Mouse (Mus musculus) left cerebral cortex, postnatal 4 days (tissue): ENCODE measurements at regions not wholly inside any gene's neighbourhood (a gene's known extent, or its start where the extent isn't known, plus 50 kb on each side); places are given as distances from the start of the nearest gene placed in this dataset.

Source experiments
- DNase-seq: peaks from one replicate; pipeline ENCODE4 v3.0.0-alpha.2; 2022
- intact Hi-C: fragments of 180-260 bp; cut with DNase I; formaldehyde crosslinking; loops from one replicate; pipeline ENCODE4 v1.15.1; 2025

DNA sequence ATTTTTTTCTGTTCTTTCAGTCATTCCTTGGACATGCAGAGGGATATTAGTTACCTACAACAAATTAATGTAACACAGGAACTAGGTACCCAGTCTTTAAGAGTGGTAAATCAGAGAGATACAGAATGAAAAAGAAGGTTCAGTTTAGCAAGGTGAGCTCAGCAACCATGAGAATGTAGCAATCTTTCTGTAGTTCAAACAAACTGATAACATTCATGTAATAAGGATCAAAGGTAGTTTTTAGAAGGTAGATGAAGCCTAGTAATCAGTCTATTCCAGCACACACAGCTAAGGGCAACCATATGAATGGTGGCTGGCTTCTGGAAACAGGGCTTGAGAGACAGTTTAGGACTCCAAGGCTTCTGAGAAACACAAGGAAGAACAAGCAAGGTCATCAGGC lies 138.1 kb upstream of the Igf1 start:
- DNase-seq: no peak
- intact Hi-C loops: no loop called here

DNA sequence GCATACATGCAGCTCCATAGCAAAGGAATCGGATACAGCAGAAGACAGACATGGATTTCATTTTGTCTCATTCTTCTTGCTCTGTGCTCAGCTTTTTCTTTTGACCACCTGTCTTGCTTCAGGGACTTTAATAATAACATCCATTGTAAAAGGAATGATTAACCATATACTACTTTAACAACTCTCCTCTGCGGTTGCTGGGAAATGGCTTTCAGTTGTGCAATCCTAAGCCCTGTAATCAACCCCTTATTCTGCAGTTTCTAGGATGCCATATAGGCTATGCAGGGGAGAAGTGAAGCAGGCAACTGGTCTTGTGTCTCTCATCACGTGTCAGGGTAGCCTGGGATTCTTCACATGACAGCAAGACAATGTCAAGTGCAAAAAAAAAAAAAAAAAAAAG lies 135.8 kb upstream of the Igf1 start:
- intact Hi-C loops: no loop called here

DNA sequence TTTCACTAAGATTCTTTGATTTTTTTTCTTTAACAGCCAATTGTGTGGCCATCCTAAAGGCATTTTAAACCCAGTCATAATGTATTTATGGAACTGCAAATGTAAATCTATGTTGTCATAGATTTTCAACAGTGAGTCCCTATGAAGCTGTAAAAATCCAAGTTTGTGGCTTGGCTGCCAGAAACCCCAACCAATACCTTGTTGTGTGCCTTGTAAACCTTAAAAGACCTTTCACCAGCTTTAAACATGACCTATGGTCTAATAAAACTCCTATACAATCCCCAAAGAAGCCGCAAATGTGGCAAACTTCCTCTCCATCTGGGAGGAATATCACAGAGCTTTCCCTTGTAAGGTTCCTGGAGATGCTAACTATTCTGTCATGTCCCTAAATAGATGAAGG lies 125.4 kb upstream of the Igf1 start:
- DNase-seq: no peak
- intact Hi-C loops: no loop called here

More for the DNA sequence above, 135.8 kb upstream of the Igf1 start:
- no peak for DNase-seq

DNA sequence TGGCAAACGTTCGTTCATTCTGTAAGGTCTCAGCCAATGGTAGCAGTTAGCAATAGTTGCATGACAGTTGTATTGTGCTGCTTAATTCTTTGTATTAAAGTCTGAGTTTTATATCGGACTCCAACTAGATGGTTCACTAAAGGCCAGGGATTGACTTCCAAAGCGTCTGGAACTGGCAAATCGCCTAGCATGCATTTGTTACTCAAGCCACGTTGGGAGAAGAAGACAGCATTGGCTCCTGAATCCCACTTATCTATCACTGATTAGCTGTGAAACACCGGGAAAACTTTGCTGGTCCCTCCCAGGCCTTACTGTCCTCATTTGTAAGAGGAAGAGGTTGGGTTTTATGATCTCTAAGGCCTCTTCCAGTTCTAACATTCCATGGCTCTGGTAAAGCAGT lies 124.8 kb upstream of the Igf1 start:
- intact Hi-C loops: no loop called here
- DNase-seq: no peak

DNA sequence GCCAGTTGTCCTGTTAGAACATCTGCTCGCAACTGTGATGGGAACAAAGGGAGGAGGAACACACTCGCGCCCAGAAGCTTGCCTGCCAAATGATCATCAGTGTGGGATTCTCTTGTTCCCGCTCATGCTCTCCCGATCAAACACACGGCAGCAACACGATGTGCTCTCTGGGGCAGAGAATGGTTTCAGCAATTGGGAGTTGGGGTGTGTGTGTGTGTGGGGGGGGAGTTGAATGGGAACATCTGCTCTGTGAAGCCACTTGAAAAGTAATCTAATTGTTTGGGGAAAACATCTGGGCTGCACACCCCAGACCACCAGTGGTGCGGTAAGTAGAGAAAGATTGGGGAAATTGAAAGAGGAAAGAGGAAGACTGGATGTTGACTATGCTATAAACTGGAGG lies 117.7 kb upstream of the Igf1 start:
- intact Hi-C loops: no loop called here

DNA sequence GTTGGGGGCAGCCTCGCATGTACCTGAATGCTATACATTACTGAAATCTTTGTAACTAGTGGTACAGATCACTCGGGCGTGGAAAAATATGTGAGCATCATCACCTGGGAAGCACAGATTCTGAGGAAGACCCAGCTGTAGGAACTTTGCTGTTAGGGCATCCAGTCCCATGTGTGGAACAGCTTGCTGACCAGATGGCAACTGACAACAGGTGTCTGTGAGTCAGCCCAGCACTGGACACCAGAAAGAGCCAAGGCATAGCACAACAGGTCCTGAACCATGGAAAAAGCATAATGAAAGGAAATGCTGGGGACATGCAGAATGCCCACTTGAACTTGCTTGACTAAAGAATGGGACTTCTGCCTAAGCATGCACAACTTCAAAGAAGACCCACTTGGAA lies 115.3 kb upstream of the Igf1 start:
- intact Hi-C loops: no loop called here
- peak; percentile 17 for DNase-seq

More for the DNA sequence above, 117.7 kb upstream of the Igf1 start:
- DNase-seq: no peak

DNA sequence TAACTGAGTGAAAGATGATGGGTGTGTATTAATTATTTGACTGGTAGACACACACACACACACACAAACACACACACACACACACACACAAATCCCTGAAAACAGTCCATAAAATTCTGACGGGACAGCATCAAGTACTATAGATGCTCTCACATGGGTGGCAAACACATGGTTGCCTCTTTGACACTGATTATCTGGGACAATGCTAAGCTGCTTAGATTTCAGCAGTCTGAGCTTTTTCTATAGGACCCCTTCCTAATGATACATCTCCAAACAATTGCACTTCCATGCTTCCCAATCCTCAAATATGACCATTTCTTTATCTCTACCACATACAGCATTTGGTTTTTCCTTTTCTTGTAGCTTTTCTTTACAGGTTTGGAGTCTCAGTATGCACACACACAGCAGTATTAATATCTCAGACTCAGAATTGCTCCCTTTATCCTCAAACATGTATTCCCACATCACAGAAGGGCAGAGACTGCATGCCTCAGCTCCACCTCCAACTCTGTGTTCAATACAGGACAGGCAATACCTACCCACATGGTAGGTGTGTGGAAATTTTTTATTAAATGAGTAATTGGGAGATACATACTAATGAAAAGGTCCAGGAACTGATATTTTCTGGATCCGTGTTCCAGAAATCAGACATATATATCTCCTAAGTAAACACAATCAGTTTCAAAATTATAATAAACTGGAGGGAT lies 110.1 kb upstream of the Igf1 start:
- intact Hi-C loops: no loop called here
- DNase-seq: no peak

DNA sequence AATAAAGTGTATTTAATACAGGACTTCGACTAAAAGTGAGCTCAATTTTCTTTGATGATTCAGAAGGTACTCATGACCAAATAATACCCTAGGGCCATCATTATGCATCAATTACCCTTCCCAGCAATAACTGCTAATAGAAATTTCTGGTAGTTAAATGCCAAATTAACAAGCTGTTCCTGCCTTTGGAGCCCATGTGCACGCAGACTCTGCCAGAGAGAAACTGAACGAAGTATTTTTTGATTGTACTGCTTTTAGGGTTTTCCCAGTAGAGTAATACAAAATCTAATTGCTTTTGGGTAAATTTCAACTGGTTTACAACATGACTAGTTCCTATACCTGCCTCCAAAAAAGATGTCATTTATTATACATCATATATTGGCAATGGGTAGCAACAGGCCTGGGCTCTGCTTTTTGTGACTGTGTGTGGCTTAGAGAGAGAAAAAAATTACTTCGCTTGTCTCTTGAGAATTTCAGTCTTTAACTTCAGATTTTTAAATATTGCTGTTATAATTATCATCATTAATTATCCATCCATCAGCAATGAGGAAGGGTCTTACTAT lies 109.4 kb upstream of the Igf1 start:
- intact Hi-C loops: no loop called here

DNA sequence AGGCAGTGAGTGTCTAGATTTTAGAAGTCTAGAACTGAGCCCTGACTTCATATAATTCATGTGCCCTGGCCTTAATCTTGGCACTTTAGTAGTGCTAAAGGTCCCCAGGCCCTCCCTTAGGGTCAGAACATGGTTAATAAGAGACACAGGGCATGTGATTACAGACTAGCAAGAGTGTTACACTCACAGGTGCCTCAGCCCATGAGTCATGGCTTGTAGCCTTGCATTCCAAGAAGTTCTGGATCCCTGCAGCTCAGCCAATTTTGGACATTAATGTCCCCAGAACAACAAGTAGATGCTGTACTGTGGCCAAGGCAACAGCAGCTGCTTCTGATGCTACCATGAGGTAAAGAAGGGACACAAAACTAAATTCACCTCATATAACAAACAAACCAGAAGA lies 107.7 kb upstream of the Igf1 start:
- DNase-seq: no peak
- intact Hi-C loops: no loop called here

More for the DNA sequence above, 109.4 kb upstream of the Igf1 start:
- no peak for DNase-seq

DNA sequence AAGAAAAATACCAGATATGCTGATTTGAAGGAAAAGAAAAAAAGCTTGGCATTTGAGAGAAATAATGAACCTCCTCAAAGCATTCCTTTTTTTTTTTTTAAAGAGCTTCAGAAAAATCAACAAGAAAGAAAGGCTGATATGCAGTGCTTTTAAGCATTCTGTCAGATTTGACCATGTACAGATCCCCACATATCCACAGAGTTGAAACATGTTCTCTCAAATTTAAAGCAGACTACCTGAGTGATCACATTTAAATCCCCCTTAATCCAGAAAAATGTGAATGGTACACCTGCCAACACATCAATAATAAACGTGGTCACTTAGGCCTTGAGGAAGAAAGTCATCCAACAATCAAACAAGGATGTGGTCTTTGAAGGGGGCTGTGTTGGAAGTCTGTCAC lies 107.1 kb upstream of the Igf1 start:
- intact Hi-C loops: no loop called here
- no peak for DNase-seq

DNA sequence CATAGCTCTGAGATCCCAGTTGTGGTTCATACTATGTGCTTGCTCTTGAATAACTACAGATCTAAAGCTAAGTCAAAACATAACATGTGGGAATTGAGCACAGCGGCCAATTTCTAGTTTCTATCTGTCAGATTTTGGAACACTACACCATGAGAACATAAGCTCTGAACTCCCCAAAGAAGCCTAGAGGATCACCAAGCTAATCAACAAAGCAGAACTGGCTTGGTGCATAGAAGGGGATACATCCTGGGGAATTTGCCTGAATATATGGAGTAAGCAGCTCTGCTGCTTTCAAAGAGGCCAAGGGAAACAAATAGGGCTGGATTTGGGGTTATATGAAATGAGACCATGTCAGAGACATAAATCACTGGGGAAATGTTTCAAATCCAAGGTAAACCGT lies 105.9 kb upstream of the Igf1 start:
- no peak for DNase-seq
- intact Hi-C loops: no loop called here

DNA sequence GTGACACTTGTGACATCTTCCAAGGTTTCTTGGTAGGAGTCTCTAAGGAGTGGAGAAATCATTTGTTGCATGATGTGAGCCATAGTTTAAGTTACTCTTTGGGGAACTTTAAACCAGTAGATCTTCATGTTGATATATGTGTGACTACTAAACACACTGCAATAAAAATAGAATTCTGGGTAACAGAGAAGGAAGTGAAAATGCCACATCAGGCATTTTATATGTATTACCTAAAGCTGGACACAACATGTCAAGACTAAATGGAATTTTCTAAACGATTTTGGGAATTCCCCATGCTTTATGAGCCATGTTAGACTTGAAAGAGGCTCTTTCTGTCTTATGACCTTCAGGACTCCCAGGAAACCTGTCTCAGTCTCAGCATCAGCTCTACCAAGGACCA lies 104.6 kb upstream of the Igf1 start:
- intact Hi-C loops: no loop called here
- no peak for DNase-seq

DNA sequence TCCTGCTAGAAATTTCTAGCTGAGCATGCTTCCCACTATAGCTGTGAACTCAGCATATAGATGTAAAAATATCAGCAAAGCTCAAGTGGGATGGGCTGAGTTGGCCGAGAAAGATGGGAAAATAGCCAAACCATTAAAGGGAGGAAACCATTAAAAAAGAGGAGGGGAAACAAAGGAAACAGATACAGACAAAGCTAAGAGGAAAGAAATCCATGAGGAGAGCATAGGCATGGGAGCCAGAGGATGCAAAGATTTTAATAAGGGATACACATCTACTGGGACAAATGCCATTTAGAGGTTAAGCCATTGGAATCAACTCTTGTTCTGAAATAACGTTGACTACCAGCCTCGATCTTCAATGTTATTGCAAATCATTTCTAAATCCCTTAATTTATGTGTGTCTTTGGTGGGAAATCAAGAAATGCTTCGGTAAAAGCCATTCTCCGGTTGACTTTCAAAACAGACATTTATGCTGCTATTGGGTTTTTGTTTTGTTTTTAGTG lies 96.5 kb upstream of the Igf1 start:
- no peak for DNase-seq
- intact Hi-C loops: no loop called here

DNA sequence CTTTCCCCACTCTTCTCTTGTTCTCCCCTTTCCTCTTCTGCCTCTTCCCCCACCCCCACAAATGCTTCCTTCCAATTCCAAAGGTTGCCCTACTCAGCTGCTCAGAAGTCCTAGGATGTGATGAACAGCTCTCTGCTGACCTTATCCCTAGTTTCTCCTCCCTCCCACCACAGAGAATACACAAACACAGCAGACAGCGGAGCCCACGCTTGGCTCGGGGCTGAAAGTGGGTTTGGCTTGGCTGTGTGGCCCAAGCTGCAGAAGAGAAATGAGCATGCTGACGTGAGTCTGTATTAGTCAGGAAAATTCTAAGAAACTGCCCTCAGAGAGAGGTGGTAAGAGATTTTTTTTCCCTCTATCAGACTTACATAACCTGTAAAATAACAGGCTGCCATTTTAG lies 70.5 kb upstream of the Igf1 start:
- DNase-seq: no peak
- intact Hi-C loops: no loop called here

DNA sequence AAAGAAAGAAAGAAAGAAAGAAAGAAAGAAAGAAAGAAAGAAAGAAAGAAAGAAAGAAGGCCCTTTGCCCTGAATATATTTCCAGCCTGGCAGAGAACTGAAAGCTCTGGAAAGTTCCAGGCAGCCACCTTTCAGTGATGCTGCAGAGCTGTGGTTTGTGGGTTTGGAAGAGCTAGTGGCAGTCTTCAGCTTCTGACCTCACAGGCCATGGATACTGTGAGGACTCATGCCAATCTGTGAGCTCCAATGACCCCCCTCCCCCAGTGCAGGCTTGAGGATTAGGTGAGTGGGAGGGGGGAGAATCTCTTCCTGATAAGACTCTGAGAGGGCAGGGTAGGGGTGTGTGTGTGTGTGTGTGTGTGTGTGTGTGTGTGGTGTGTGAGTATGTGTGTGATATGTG lies 65.7 kb upstream of the Igf1 start:
- intact Hi-C loops: no loop called here
- DNase-seq: no peak

DNA sequence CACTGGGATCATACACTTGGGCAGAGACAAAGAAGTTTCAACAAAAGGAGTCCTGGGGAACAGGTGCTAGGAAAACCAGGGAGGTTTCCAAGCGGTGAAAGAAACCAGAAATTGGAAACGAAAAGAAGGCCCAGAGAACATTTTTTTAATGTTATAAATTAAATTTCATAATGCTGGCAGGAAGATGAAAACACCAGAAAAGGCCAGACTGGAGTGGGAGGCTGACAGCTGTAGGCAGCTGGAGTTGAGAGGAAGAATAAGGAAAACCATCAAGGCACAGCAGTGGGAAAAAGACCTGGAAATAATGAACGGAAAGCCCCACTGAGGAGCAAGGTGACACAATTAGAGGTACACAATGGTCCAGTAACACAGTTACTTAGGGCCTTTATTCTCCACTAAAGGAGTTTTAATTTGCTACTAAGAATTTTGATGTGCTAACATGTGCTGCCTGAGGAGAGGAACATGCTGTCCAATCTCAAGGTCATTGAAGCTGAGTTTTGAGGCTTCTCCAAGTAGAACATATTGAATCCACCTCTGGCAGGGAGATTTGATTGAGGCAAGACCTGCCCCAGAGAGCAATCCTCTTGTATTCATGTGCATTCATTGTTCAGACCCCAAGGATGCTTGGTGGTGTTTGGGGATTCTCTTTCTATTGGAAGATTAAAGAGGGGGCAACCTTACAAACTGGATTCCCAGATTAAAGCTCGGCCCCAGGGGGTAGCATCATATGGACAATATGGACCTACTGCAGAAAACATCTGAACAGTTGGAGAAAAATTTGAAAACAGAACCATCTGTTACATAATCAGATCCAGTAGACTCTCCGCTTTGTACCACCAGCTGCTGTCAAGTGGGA lies 53.9 kb upstream of the Igf1 start:
- intact Hi-C loops: no loop called here
- DNase-seq: no peak

DNA sequence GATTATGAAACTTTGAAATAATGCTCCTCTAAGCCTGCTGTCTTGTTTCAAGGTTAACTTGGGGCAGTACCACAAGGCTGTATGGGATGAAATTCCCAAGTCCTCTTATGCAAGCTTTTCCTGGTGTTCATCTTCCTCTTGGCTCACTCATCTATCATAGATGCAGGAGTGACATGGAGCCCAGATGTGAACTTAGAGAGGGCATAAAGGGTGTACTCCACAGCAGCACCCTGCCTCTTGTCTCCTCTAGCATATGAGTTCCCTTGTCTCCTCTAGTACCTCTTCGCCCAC lies 53.3 kb upstream of the Igf1 start:
- no peak for DNase-seq
- intact Hi-C loops: no loop called here
